Mouse (Mus musculus) intestine, embryonic 15.5 days (tissue): ENCODE measurements around the gene Unc5c. TPM values are rescaled to one million over a fixed set of nuclear protein-coding genes. Genes with fewer than 3 reads are reported as not detected.

Experiments used
- ATAC-seq: fragments of 200-750 bp; cut with Nextera tagmentation; 2 replicates; pipeline ENCODE4 v1.8.0; 2017; ENCODE audit warnings: moderate TSS enrichment, moderate library complexity
- H3K27ac ChIP-seq: fragments of 300-500 bp; sonication (generic); 2 replicates; pipeline ENCODE4 v1.5.1; 2015; ENCODE audit warnings: mild to moderate bottlenecking, inconsistent platforms
- H3K27me3 ChIP-seq: fragments of 300-500 bp; sonication (generic); replicated peaks from 2 replicates; pipeline ENCODE4 v1.6.1; 2015; ENCODE audit warnings: inconsistent platforms
- H3K36me3 ChIP-seq: fragments of 300-500 bp; sonication (generic); 2 replicates; pipeline ENCODE4 v1.6.1; 2015; ENCODE audit warnings: inconsistent platforms
- H3K4me1 ChIP-seq: fragments of 300-500 bp; sonication (generic); replicated peaks from 2 replicates; pipeline ENCODE4 v1.6.1; 2015; ENCODE audit warnings: inconsistent platforms
- H3K4me2 ChIP-seq: fragments of 300-500 bp; sonication (generic); replicated peaks from 2 replicates; pipeline ENCODE4 v1.6.1; 2015; ENCODE audit warnings: mild to moderate bottlenecking, inconsistent platforms
- H3K4me3 ChIP-seq: fragments of 300-500 bp; sonication (generic); replicated peaks from 2 replicates; pipeline ENCODE4 v1.5.1; 2015; ENCODE audit warnings: inconsistent platforms
- H3K9ac ChIP-seq: fragments of 300-500 bp; sonication (generic); 2 replicates; pipeline ENCODE4 v1.6.1; 2015; ENCODE audit warnings: inconsistent platforms
- H3K9me3 ChIP-seq: fragments of 300-500 bp; sonication (generic); 2 replicates; pipeline ENCODE4 v1.6.1; 2016; ENCODE audit warnings: inconsistent platforms
- WGBS: fragments of 180-500 bp; shearing (Covaris S2); methylation state at CpG from one replicate; pipeline ENCODE4 v1.1.7; 2015; 5-methylcytosine and 5-hydroxymethylcytosine counted together
- polyA plus RNA-seq: library from polyadenylated mRNA; unstranded; fragments of >200 nt; fragmentation: Nextera tagmentation; extraction: Ambion mirVana; gene quantifications from 2 replicates; pipeline ENCODE4 v1.2.1, GENCODE M21; 2015

Gene Unc5c
- polyA plus RNA-seq, 1 experiment from 2014 or later: 8.9 TPM

GRCm38 (mm10) chr3:141862816-141863461 is 397.9 kb downstream of the Unc5c start:
- no peak overlapping the region for H3K27ac ChIP-seq
- H3K4me3 ChIP-seq: no peak overlapping the region
- H3K4me2 ChIP-seq: peak overlapping the region; percentile 43
- H3K4me1 ChIP-seq: no peaks in the 10 kb centered on the region
- H3K36me3 ChIP-seq: no peaks in the 10 kb centered on the region
- WGBS: 18% methylated on average over 13 of the region's 13 CpGs
- no peaks in the 10 kb centered on the region for H3K9me3 ChIP-seq
- no peaks in the 10 kb centered on the region for H3K27me3 ChIP-seq
- H3K9ac ChIP-seq: no peak overlapping the region
- ATAC-seq: peak; percentile 77

- no peak overlapping the region for H3K9ac ChIP-seq
- H3K36me3 ChIP-seq: no peaks in the 10 kb centered on the region
- H3K4me2 ChIP-seq: no peak overlapping the region
- H3K4me3 ChIP-seq: no peak overlapping the region
- ATAC-seq: no peak
- WGBS: 77% methylated on average over 3 of the region's 3 CpGs
- H3K4me1 ChIP-seq: no peaks in the 10 kb centered on the region
- no peaks in the 10 kb centered on the region for H3K9me3 ChIP-seq
- H3K27me3 ChIP-seq: no peaks in the 10 kb centered on the region
- H3K27ac ChIP-seq: no peak overlapping the region
Observed at GRCm38 (mm10) chr3:141871805-141872204, 406.8 kb downstream of the Unc5c start.

- no peak for ATAC-seq
- no peaks in the 10 kb centered on the region for H3K27me3 ChIP-seq
- H3K9me3 ChIP-seq: no peaks in the 10 kb centered on the region
- H3K4me1 ChIP-seq: no peaks in the 10 kb centered on the region
- H3K27ac ChIP-seq: no peak overlapping the region
- no peak overlapping the region for H3K4me3 ChIP-seq
- no peak overlapping the region for H3K4me2 ChIP-seq
- WGBS: 73% methylated on average over 10 of the region's 10 CpGs
- H3K36me3 ChIP-seq: no peaks in the 10 kb centered on the region
- H3K9ac ChIP-seq: no peak overlapping the region
Observed at GRCm38 (mm10) chr3:141872337-141873042, 407.5 kb downstream of the Unc5c start.

- ATAC-seq: no peak
- 83% methylated on average over 2 of the region's 2 CpGs for WGBS
- Histone ChIP-seq H3K27me3 (no peaks in the 10 kb centered on the region), H3K27ac (no peak overlapping the region), H3K9me3 (no peaks in the 10 kb centered on the region), H3K36me3 (no peaks in the 10 kb centered on the region), H3K4me1 (no peaks in the 10 kb centered on the region), H3K4me2 (no peak overlapping the region), H3K4me3 (no peak overlapping the region), H3K9ac (no peak overlapping the region)
Observed at GRCm38 (mm10) chr3:141882496-141882895, 417.5 kb downstream of the Unc5c start.

GRCm38 (mm10) chr3:141884190-141884589 is 419.2 kb downstream of the Unc5c start:
- no peaks in the 10 kb centered on the region for H3K9me3 ChIP-seq
- H3K9ac ChIP-seq: no peak overlapping the region
- no peaks in the 10 kb centered on the region for H3K4me1 ChIP-seq
- H3K27ac ChIP-seq: no peak overlapping the region
- no peaks in the 10 kb centered on the region for H3K36me3 ChIP-seq
- 93% methylated on average over 5 of the region's 5 CpGs for WGBS
- no peaks in the 10 kb centered on the region for H3K27me3 ChIP-seq
- H3K4me2 ChIP-seq: no peak overlapping the region
- no peak for ATAC-seq
- H3K4me3 ChIP-seq: no peak overlapping the region
